Mouse (Mus musculus): Measurements from ENCODE around the gene Jazf1. TPM values are rescaled to one million over a fixed set of nuclear protein-coding genes. Genes with fewer than 3 reads are reported as not detected.

Gene Jazf1
- polyA plus RNA-seq, 1 experiment: 1.7 TPM

- H3K9me3 ChIP-seq (replicated peaks; ENCODE audit: control insufficient read depth, insufficient read depth, low read length, poor library complexity, severe bottlenecking): no peaks in the 10 kb centered on the region
- H3K9ac ChIP-seq (ENCODE audit: low read depth, poor library complexity, severe bottlenecking): no peak overlapping the region
- H3K27ac ChIP-seq (ENCODE audit: insufficient read depth, low read length): no peak overlapping the region
- H3K27me3 ChIP-seq (ENCODE audit: control insufficient read depth, insufficient read depth, low read length, poor library complexity, severe bottlenecking): no peaks in the 10 kb centered on the region
- no peak for TF ChIP-seq POLR2A (IDR thresholded peaks at IDR 0.05; ENCODE audit: insufficient read depth, low read length)
- TF ChIP-seq CTCF (IDR thresholded peaks at IDR 0.05; ENCODE audit: low read depth, low read length): no peak
- TF ChIP-seq EP300 (IDR thresholded peaks at IDR 0.05; ENCODE audit: insufficient read depth, low read depth, low read length): no peak
- no peaks in the 10 kb centered on the region for H3K36me3 ChIP-seq (ENCODE audit: control insufficient read depth, insufficient read depth, low read length, poor library complexity, severe bottlenecking)
- H3K4me1 ChIP-seq (ENCODE audit: control insufficient read depth, insufficient read depth, low read length): no peaks in the 10 kb centered on the region
- no peak overlapping the region for H3K4me3 ChIP-seq (ENCODE audit: low read depth, low read length)
Observed at GRCm38 (mm10) chr6:53045501-53045900, 22.9 kb downstream of the Jazf1 start.

- no peaks in the 10 kb centered on the region for H3K9me3 ChIP-seq (replicated peaks; ENCODE audit: control insufficient read depth, insufficient read depth, low read length, poor library complexity, severe bottlenecking)
- no peak overlapping the region for H3K27ac ChIP-seq (ENCODE audit: insufficient read depth, low read length)
- H3K4me1 ChIP-seq (ENCODE audit: control insufficient read depth, insufficient read depth, low read length): no peaks in the 10 kb centered on the region
- TF ChIP-seq CTCF (IDR thresholded peaks at IDR 0.05; ENCODE audit: low read depth, low read length) (no peak), POLR2A (IDR thresholded peaks at IDR 0.05; ENCODE audit: insufficient read depth, low read length) (no peak)
- no peaks in the 10 kb centered on the region for H3K36me3 ChIP-seq (ENCODE audit: control insufficient read depth, insufficient read depth, low read length, poor library complexity, severe bottlenecking)
- no peak overlapping the region for H3K4me3 ChIP-seq (ENCODE audit: low read depth, low read length)
- no peak overlapping the region for H3K9ac ChIP-seq (ENCODE audit: low read depth, poor library complexity, severe bottlenecking)
- H3K27me3 ChIP-seq (ENCODE audit: control insufficient read depth, insufficient read depth, low read length, poor library complexity, severe bottlenecking): no peaks in the 10 kb centered on the region
Observed at GRCm38 (mm10) chr6:53038176-53038575, 30.3 kb downstream of the Jazf1 start.

GRCm38 (mm10) chr6:53034362-53035011 is 33.9 kb downstream of the Jazf1 start:
- no peaks in the 10 kb centered on the region for H3K27me3 ChIP-seq (ENCODE audit: control insufficient read depth, insufficient read depth, low read length, poor library complexity, severe bottlenecking)

GRCm38 (mm10) chr6:53032730-53033484 is 35.5 kb downstream of the Jazf1 start:
- TF ChIP-seq CTCF (IDR thresholded peaks at IDR 0.05; ENCODE audit: low read depth, low read length) (peak; percentile 64), POLR2A (IDR thresholded peaks at IDR 0.05; ENCODE audit: insufficient read depth, low read length) (no peak)

More at GRCm38 (mm10) chr6:53034362-53035011, 33.9 kb downstream of the Jazf1 start:
- Histone ChIP-seq H3K9me3 (replicated peaks; ENCODE audit: control insufficient read depth, insufficient read depth, low read length, poor library complexity, severe bottlenecking) (no peaks in the 10 kb centered on the region), H3K9ac (ENCODE audit: low read depth, poor library complexity, severe bottlenecking) (no peak overlapping the region), H3K27ac (ENCODE audit: insufficient read depth, low read length) (no peak overlapping the region), H3K36me3 (ENCODE audit: control insufficient read depth, insufficient read depth, low read length, poor library complexity, severe bottlenecking) (no peaks in the 10 kb centered on the region), H3K4me1 (ENCODE audit: control insufficient read depth, insufficient read depth, low read length) (no peaks in the 10 kb centered on the region), H3K4me3 (ENCODE audit: low read depth, low read length) (no peak overlapping the region)
- TF ChIP-seq EP300 (IDR thresholded peaks at IDR 0.05; ENCODE audit: insufficient read depth, low read depth, low read length): no peak

GRCm38 (mm10) chr6:53022069-53022468 is 46.4 kb downstream of the Jazf1 start:
- Histone ChIP-seq H3K9me3 (replicated peaks; ENCODE audit: control insufficient read depth, insufficient read depth, low read length, poor library complexity, severe bottlenecking) (0 out of 2 replicates have a peak, but pooled peaks cover 4% of the 10 kb centered on the region), H3K27ac (ENCODE audit: insufficient read depth, low read length) (no peak overlapping the region), H3K4me1 (ENCODE audit: control insufficient read depth, insufficient read depth, low read length) (peaks cover 1% of the 10 kb centered on the region), H3K27me3 (ENCODE audit: control insufficient read depth, insufficient read depth, low read length, poor library complexity, severe bottlenecking) (no peaks in the 10 kb centered on the region), H3K4me3 (ENCODE audit: low read depth, low read length) (no peak overlapping the region), H3K9ac (ENCODE audit: low read depth, poor library complexity, severe bottlenecking) (no peak overlapping the region), H3K36me3 (ENCODE audit: control insufficient read depth, insufficient read depth, low read length, poor library complexity, severe bottlenecking) (no peaks in the 10 kb centered on the region)
- TF ChIP-seq POLR2A (IDR thresholded peaks at IDR 0.05; ENCODE audit: insufficient read depth, low read length) (no peak), CTCF (IDR thresholded peaks at IDR 0.05; ENCODE audit: low read depth, low read length) (no peak), EP300 (IDR thresholded peaks at IDR 0.05; ENCODE audit: insufficient read depth, low read depth, low read length) (no peak)

More at GRCm38 (mm10) chr6:53032730-53033484, 35.5 kb downstream of the Jazf1 start:
- no peaks in the 10 kb centered on the region for H3K27me3 ChIP-seq (ENCODE audit: control insufficient read depth, insufficient read depth, low read length, poor library complexity, severe bottlenecking)
- H3K4me1 ChIP-seq (ENCODE audit: control insufficient read depth, insufficient read depth, low read length): no peaks in the 10 kb centered on the region
- no peak overlapping the region for H3K9ac ChIP-seq (ENCODE audit: low read depth, poor library complexity, severe bottlenecking)
- H3K36me3 ChIP-seq (ENCODE audit: control insufficient read depth, insufficient read depth, low read length, poor library complexity, severe bottlenecking): no peaks in the 10 kb centered on the region
- no peaks in the 10 kb centered on the region for H3K9me3 ChIP-seq (replicated peaks; ENCODE audit: control insufficient read depth, insufficient read depth, low read length, poor library complexity, severe bottlenecking)
- no peak overlapping the region for H3K27ac ChIP-seq (ENCODE audit: insufficient read depth, low read length)
- H3K4me3 ChIP-seq (ENCODE audit: low read depth, low read length): no peak overlapping the region

- Histone ChIP-seq H3K9ac (ENCODE audit: low read depth, poor library complexity, severe bottlenecking) (no peak overlapping the region), H3K4me3 (ENCODE audit: low read depth, low read length) (no peak overlapping the region), H3K27ac (ENCODE audit: insufficient read depth, low read length) (0 out of 2 replicates have a peak overlapping the region, but pooled peaks have one; percentile 54), H3K4me1 (ENCODE audit: control insufficient read depth, insufficient read depth, low read length) (peaks cover 2% of the 10 kb centered on the region), H3K36me3 (ENCODE audit: control insufficient read depth, insufficient read depth, low read length, poor library complexity, severe bottlenecking) (no peaks in the 10 kb centered on the region), H3K27me3 (ENCODE audit: control insufficient read depth, insufficient read depth, low read length, poor library complexity, severe bottlenecking) (no peaks in the 10 kb centered on the region), H3K9me3 (replicated peaks; ENCODE audit: control insufficient read depth, insufficient read depth, low read length, poor library complexity, severe bottlenecking) (0 out of 2 replicates have a peak, but pooled peaks cover 4% of the 10 kb centered on the region)
- no peak for TF ChIP-seq POLR2A (IDR thresholded peaks at IDR 0.05; ENCODE audit: insufficient read depth, low read length)
- TF ChIP-seq CTCF (IDR thresholded peaks at IDR 0.05; ENCODE audit: low read depth, low read length): no peak
- no peak for TF ChIP-seq EP300 (IDR thresholded peaks at IDR 0.05; ENCODE audit: insufficient read depth, low read depth, low read length)
Observed at GRCm38 (mm10) chr6:53021081-53021480, 47.4 kb downstream of the Jazf1 start.
